Mouse (Mus musculus) activated CD4-positive, CD25-positive, alpha-beta regulatory T cell, adult 9 weeks (primary cell): Measurements from ENCODE around the gene Rp9. TPM values are rescaled to one million over a fixed set of nuclear protein-coding genes. Genes with fewer than 3 reads are reported as not detected.

Experiments
- polyA plus RNA-seq: library from polyadenylated mRNA; unstranded; fragments of 100-300 nt; shearing (Covaris generic); gene quantifications from one replicate; pipeline ENCODE4 v1.2.1, GENCODE M21; 2017

Rp9 gene
- 26.7 TPM for polyA plus RNA-seq

GRCm38 (mm10) chr9:22469643-22470042, at the start of gene Rp9:
Gene Rp9, minus strand, starts transcription at chr9:22469743.

GRCm38 (mm10) chr9:22475424-22475868, 5.9 kb upstream of the Rp9 start, which contains the start of gene Bbs9:
Gene Bbs9, plus strand, starts transcription at chr9:22475715.

GRCm38 (mm10) chr9:22453990-22454389, 15.6 kb downstream of the Rp9 start, which contains the start of gene Gm17545:
Gene Gm17545, plus strand, starts transcription at chr9:22454290.

GRCm38 (mm10) chr9:22411002-22411857, 58.3 kb downstream of the Rp9 start, which contains the start of gene 9530077C05Rik:
Gene 9530077C05Rik, plus strand, starts transcription at chr9:22411513.

GRCm38 (mm10) chr9:22389021-22389476, 80.5 kb downstream of the Rp9 start, which contains the start of gene Anln:
Gene Anln, minus strand, starts transcription at chr9:22389188.

Other genes starting within 250 kb of the Rp9 start
- 57.0 TPM for gene Zfp809, start 244.0 kb downstream of the Rp9 start, polyA plus RNA-seq
- 6.3 TPM for gene Zfp599, start 209.8 kb downstream of the Rp9 start, polyA plus RNA-seq
- 15.5 TPM for gene Zfp810, start 162.1 kb downstream of the Rp9 start, polyA plus RNA-seq
- gene Anln, start 80.6 kb downstream of the Rp9 start, polyA plus RNA-seq, result 2.0 TPM
- gene 9530077C05Rik, start 58.2 kb downstream of the Rp9 start, polyA plus RNA-seq, result 0.73 TPM
- gene Gm17545, start 15.5 kb downstream of the Rp9 start, polyA plus RNA-seq, result not detected
- gene Bbs9, start 6.0 kb upstream of the Rp9 start, polyA plus RNA-seq, result 14.6 TPM